Mouse (Mus musculus): ENCODE measurements around the gene Dazl.

Dazl gene

DNA sequence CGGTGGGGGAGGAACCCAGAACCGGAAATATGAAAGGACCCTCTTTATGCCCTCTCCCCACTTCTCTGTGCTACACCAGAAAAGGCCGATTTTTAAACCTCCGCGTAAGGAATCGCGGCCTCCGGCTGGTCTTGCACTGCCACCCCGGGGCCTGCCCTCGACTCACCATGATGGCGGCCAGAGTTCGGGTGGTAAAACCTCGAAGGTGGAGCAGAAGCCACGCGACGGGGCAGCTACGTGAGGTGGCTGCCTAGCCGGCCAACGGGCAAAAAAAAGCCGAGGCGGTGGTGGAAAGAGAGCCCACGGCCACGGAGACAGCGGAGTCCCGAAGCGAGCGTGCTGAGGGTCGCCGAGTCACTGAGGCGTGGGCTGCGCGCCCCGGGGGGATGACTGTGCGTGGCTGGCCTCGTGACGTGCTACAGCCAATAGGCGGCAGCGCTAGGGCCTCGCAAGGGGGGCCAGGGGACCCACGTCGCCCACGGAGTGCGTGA is at the start of gene Dazl:
Gene Dazl, minus strand, starts transcription at position 396 of the 491 bp plus-strand sequence.
- peak in 1 of 2 experiments; percentile 37 for DNase-seq (ENCODE audit: low spot score in 2 of 2)

GRCm38 (mm10) chr17:50341850-50342544 is 48.6 kb upstream of the Dazl start:
- DNase-seq (ENCODE audit: low spot score in 2 of 2) = peak; percentile 40 to 41

DNA sequence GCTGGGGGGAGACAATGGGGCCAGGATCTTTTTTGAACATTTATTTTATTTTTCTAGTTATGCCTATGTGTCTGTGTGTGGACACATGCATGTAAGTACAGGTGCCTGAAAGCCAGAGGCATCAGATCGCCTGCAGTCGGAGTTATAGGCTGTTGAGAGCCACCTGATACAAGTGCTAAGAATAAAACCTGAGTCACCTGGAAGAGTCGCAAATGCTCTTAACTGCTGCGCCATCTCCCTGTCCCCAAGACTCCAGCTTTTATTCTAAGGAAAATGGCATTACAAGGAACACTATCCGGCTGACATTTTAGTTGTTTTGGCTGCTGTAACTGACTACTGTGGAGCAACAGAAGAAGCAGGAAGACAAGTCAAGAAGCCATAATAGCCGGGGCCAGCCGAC is 45.5 kb upstream of the Dazl start:
- DNase-seq (ENCODE audit: low spot score in 2 of 2) = no peak

GRCm38 (mm10) chr17:50335776-50336175 is 42.3 kb upstream of the Dazl start:
- no peak for DNase-seq (ENCODE audit: low spot score in 2 of 2)

DNA sequence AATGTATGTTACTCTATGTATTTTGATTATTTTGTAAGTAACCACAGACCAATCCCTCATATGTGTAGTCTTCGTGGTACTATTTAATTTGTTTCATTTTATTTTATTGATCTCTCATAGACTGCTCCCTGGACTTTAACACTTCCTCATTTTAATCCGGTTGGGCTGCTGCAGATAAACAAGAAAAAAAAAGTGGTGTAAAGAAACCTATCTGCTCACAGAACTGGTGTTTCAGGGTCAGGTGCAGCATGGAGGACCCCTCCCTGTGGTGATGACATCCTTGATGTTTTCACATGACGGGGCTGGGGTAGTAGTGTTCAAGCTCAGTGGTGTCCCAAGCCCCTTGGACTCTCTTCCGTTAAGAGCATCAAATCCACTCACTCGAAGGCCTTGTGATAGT is 41.3 kb upstream of the Dazl start:
- DNase-seq (ENCODE audit: low spot score in 2 of 2) = no peak

- no peak for DNase-seq (ENCODE audit: low spot score in 2 of 2)
Measured at GRCm38 (mm10) chr17:50332012-50332300, 38.5 kb upstream of the Dazl start.

DNA sequence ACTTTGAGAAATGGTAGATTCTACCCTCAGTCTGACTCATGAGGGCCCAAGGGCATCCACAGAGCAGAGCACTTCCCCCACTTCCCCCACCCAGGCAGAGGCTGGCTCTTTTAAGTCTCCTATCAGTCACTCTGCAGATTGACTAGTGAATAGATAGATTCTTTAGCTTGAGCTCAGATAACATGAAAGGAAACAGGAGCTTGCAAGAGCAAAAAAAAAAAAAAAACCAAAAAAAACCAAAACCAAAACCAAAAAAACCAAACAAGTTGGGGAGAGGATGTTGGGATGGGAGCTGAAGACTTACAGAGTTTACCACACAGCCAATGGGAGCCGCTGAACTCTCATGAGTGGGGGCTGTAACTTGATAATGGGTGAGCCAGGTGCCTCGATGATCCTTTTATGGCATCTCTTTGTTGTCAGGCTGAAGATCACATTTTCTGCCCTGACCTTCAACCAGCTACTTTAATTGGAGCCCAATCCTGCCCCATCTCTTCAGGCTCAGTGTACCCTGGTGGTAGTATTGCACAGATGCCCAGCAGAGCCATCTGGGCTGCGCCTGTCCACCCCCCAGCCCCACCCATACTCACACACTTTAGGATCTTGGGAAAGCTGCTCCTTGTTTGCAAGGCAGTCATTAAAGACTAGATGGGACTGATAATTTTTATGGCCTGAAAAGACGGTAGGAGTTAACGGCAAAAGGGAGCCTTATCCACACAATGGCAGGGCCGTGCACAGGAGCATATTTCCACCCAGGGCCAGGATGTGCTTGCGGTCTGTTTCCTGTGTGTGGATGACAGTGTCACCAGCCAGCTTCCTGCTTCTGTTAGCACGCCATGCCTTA is 38.0 kb upstream of the Dazl start:
- DNase-seq (ENCODE audit: low spot score in 2 of 2) = no peak

- no peak for DNase-seq (ENCODE audit: low spot score in 2 of 2)
Measured at GRCm38 (mm10) chr17:50330245-50330644, 36.8 kb upstream of the Dazl start.

GRCm38 (mm10) chr17:50324658-50325057 is 31.2 kb upstream of the Dazl start:
- no peak for DNase-seq (ENCODE audit: low spot score in 2 of 2)

GRCm38 (mm10) chr17:50318810-50319209 is 25.4 kb upstream of the Dazl start:
- DNase-seq (ENCODE audit: low spot score in 2 of 2) = no peak

DNA sequence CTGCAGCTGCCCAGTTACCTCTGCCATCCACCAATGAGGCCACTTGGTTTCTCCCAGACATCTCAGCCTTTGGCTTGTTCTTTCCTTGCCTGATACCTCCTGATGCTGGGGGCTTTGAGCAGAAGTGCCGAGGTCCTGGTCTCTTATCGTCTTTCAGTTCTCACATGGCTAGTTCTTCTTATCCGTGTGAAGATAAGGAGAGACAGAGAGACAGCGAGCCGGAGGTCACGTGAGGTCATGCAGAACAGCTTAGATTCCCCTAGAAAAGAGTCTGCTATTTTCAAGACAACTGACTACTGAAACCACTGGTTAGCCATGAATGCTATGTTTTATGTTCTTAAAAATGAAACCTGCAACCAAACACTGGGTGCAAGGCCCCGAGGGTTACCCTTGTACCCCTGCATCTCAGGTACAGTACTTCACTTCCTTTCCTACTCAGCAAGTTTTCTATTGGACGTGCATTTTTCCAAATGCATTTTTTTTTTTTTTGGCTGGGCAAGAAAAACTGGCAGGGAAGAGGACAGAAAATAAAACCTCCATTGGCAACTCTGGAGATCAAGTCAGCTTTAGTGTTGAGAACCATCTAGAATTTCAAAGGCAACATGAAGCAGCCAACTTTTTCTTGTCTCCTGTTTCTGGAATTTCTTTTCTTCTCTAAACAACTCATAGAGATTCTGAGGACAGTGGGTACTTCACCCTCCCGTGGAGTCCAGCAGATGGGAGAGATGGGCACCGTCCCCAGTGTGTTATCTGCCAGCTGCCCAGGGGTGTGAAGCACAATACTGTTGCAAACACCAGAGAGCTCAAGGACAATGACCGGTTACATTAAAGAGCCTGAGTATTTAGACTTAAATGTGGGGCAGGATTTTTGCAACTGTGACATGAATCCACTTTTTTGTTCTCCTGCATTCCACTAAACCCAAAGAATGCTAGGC is 23.0 kb upstream of the Dazl start:
- DNase-seq (ENCODE audit: low spot score in 2 of 2) = no peak

DNA sequence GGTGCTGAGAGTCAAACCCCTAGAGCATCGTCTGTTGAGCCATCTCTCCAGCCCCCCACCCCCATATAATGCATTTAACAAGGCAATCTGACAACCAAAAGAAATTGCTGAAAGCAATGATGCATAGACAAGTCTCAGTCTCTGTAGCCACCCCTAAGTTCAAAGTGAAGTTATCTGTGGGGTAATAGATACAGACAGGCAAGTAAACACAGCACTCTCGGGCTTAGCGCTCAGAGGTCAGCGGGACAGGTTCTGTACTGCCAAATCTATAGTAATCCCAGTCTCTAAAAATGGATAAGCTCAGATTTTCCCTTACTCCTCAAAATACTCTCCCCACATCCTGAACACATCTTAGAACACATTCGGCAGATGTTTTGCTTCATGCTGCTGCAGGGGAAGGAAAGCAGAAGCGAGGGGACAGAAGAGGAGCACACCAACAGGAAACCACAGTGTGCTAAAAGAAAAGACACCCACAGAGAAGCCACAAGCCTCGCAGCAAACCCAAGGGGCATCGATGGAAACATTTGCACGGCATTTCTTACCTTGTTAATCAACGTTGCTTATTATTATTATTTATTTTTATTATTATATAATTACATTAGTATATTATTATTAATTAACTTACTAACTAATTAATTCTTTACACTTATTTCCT is 16.8 kb upstream of the Dazl start:
- peak in 1 of 2 experiments; percentile 12 for DNase-seq (ENCODE audit: low spot score in 2 of 2)

DNA sequence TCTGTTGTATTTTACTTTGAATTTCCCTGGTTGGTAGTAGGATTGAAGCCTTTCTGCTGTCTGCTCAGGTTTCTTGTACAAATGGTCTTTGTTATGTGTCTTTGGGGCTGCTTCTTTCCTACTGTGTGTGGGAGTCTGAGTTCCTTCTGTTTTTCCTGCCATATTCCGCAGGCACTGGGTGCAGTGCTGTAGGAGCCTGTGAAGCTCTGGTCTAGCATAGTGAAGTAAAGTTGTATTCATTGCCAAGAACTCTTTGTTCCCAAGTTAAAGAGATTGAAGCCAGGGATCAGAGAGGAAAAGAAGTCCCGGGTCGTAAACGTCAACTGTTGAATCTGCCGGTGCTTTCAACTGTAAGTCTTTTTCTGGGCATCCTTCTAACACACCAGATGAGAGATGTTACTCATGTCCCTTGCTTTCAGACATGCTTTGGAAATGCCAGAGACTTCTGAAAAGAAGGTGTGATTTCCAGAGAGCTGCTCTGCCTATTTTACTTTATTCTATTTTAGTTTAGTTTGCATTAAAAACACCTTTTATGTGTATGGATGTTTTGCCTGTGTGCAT is 16.2 kb upstream of the Dazl start:
- peak in 1 of 2 experiments; percentile 25 for DNase-seq (ENCODE audit: low spot score in 2 of 2)

DNA sequence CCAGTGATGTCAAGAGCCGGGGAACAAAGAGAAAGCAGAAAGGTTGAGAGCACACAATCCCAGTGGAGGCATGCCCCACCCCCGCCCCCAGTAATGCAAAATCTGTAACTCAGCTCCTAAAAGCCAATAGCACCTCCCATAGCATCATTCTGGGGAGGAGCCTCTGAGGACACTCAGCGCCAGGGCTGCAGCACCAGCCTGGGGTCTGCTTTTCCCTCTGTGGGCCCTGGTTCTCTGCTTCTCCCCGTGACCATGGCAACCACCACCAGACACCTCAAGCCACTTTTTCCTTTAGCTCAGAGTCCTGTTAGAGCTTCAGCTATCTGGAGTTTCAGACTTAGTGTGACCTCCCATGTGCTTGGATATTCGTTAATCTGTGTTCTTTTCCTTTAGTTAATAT is 15.4 kb upstream of the Dazl start:
- DNase-seq (ENCODE audit: low spot score in 2 of 2) = peak in 1 of 2 experiments; percentile 18

GRCm38 (mm10) chr17:50308059-50308647 is 14.7 kb upstream of the Dazl start:
- DNase-seq (ENCODE audit: low spot score in 2 of 2) = peak in 1 of 2 experiments; percentile 11

GRCm38 (mm10) chr17:50302867-50303266 is 9.4 kb upstream of the Dazl start:
- DNase-seq (ENCODE audit: low spot score in 2 of 2) = no peak

DNA sequence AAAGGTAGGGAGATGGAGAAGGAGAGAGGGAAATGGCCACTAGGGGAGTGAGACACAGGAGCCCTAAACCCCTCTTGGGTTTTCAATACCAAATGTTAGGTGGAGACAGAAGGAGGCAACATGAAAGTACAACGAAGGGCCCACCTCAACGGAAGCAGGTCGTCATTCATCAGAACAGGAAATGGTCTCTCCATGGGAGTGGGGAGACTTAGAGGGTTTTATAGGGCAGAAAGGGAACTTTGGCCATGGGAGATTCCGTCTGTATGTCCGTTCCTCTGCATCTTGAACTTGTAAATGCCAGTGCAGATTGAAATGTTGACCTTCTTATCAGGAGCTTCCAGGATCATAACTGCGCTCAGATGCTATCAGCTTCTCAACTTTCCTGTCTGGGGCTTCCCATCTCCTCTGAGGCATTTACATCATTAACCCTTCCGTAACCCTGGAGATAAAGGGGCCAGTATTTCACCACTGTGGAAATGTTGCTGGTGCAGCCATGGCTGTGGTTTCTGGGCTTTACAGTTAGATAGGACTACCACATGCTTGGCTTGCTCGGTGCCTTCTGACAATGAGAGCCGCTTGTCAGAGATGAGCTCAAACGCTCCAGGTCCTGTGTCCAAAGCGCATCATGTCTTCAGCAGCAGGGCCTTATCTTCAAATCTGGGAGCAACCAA is 6.9 kb upstream of the Dazl start:
- DNase-seq (ENCODE audit: low spot score in 2 of 2) = no peak

GRCm38 (mm10) chr17:50298821-50299220 is 5.4 kb upstream of the Dazl start:
- no peak for DNase-seq (ENCODE audit: low spot score in 2 of 2)

- no peak for DNase-seq (ENCODE audit: low spot score in 2 of 2)
Measured at GRCm38 (mm10) chr17:50294726-50295125, 1.3 kb upstream of the Dazl start.

- DNase-seq (ENCODE audit: low spot score in 2 of 2) = peak; percentile 88 to 89
Measured at GRCm38 (mm10) chr17:50292661-50293171, 720 bp downstream of the Dazl start.

Data from right cerebral cortex, postnatal 10 days (tissue).